Comparison of ENCODE assay signal across 8 mouse cellular contexts in genomic region chr11:79673072-79673471, GRCm38 (mm10).
A peak's percentile ranks its signal among the peaks of the same experiment; 100 is the strongest.
DNase-seq lines count a peak whose midpoint lies in the region; ATAC-seq and TF ChIP-seq lines count a peak whose summit lies in the region.
"Had no signal": no experiment of that assay in that cellular context is flagged by ENCODE, and none has a peak within 500 bp of the region (broad histone marks: within the 10 kb centered on the region; RNA-seq: fewer than 3 reads in every experiment).

No protein-coding gene starts in this region.

- H3K27ac ChIP-seq in left cerebral cortex, adult 2 months: peak overlapping the region; percentile 93
- H3K27ac ChIP-seq in intestine, embryonic 16.5 days (ENCODE audit: low read length): no peak overlapping the region
- H3K27ac ChIP-seq in liver, embryonic 15.5 days (replicated peaks): no peak overlapping the region
- H3K27ac ChIP-seq: heart, embryonic 15.5 days had no signal

- 70% methylated on average over 5 of the region's 5 CpGs for WGBS in intestine, embryonic 16.5 days
- 53% methylated on average over 5 of the region's 5 CpGs for WGBS in liver, embryonic 15.5 days (ENCODE audit: insufficient replicate concordance)

- no peak overlapping the region for H3K4me3 ChIP-seq in left cerebral cortex, adult 2 months
- no peak overlapping the region for H3K4me3 ChIP-seq in intestine, embryonic 16.5 days (ENCODE audit: low read length)
- no peak overlapping the region for H3K4me3 ChIP-seq in liver, embryonic 15.5 days (replicated peaks)
- H3K4me3 ChIP-seq: heart, embryonic 15.5 days had no signal

- ATAC-seq in intestine, embryonic 16.5 days: peak; percentile 32; the same call in 1 of the 2 replicates
- ATAC-seq in liver, embryonic 15.5 days (ENCODE audit: insufficient read depth): no peak
- no peak for ATAC-seq in monocyte, adult 5-6 weeks (replicated peaks; ENCODE audit: insufficient number of reproducible peaks, low FRiP score, low TSS enrichment, poor library complexity, severe bottlenecking)

- H3K9me3 ChIP-seq in intestine, embryonic 16.5 days (ENCODE audit: control insufficient read depth, low read length): no peaks in the 10 kb centered on the region
- no peaks in the 10 kb centered on the region for H3K9me3 ChIP-seq in liver, embryonic 15.5 days (replicated peaks)
- H3K9me3 ChIP-seq: heart, embryonic 15.5 days had no signal

- H3K27me3 ChIP-seq in intestine, embryonic 16.5 days (replicated peaks; ENCODE audit: control insufficient read depth, insufficient read depth, low read length): no peaks in the 10 kb centered on the region
- H3K27me3 ChIP-seq in liver, embryonic 15.5 days: no peaks in the 10 kb centered on the region; the same call in 1 of the 2 replicates
- H3K27me3 ChIP-seq: heart, embryonic 15.5 days had no signal

- TF ChIP-seq CTCF in left cerebral cortex, adult 2 months (IDR thresholded peaks at IDR 0.05): no peak

- no peaks in the 10 kb centered on the region for H3K36me3 ChIP-seq in intestine, embryonic 16.5 days (ENCODE audit: control insufficient read depth, insufficient read depth, low read length)
- no peaks in the 10 kb centered on the region for H3K36me3 ChIP-seq in liver, embryonic 15.5 days (replicated peaks)
- H3K36me3 ChIP-seq: heart, embryonic 15.5 days had no signal

- no peak overlapping the region for H3K4me2 ChIP-seq in intestine, embryonic 16.5 days (ENCODE audit: low read depth, low read length)
- 0 out of 2 replicates have a peak overlapping the region, but pooled peaks have one; percentile 2 for H3K4me2 ChIP-seq in liver, embryonic 15.5 days
- H3K4me2 ChIP-seq: heart, embryonic 15.5 days had no signal

- no peaks in the 10 kb centered on the region for H3K4me1 ChIP-seq in intestine, embryonic 16.5 days (ENCODE audit: control insufficient read depth, insufficient read depth, low read length)
- H3K4me1 ChIP-seq in liver, embryonic 15.5 days (replicated peaks): peaks cover 41% of the 10 kb centered on the region

- DNase-seq in left cerebral cortex, adult 2 months (ENCODE audit: extremely low spot score in 1 of 2, low spot score in 2 of 2): no peak
- no peak for DNase-seq in left cerebral cortex, adult 9 months (ENCODE audit: low spot score in 2 of 2)
- peak; percentile 69 for DNase-seq in thymus, postnatal 0 days (ENCODE audit: low spot score)
- no peak for DNase-seq in layer of hippocampus, adult 9-11 months

- intact Hi-C loops in left cerebral cortex, adult 2 months (cut with DNase I): no loop called here

- H3K9ac ChIP-seq in intestine, embryonic 16.5 days (ENCODE audit: low read depth, low read length): no peak overlapping the region
- H3K9ac ChIP-seq in liver, embryonic 15.5 days: no peak overlapping the region
- H3K9ac ChIP-seq: heart, embryonic 15.5 days had no signal
